Mouse (Mus musculus): ENCODE data around the gene Nt5c1a. TPM values are rescaled to one million over a fixed set of nuclear protein-coding genes. Genes with fewer than 3 reads are reported as not detected.

Gene Nt5c1a
- polyA plus RNA-seq, 1 experiment from 2014 or later, result not detected

Other genes with a start within 250 kb of the Nt5c1a start
- gene Mfsd2a, start 240.3 kb upstream of the Nt5c1a start, polyA plus RNA-seq (2014; fragmentation: Nextera tagmentation; extraction: Ambion mirVana), result 1.8 and 2.5 TPM in 2 replicates
- gene Mycl, start 205.9 kb upstream of the Nt5c1a start, polyA plus RNA-seq (2014; fragmentation: Nextera tagmentation; extraction: Ambion mirVana), result 26.9 and 30.4 TPM in 2 replicates
- gene Trit1, start 184.9 kb upstream of the Nt5c1a start, polyA plus RNA-seq (2014; fragmentation: Nextera tagmentation; extraction: Ambion mirVana), result 19.2 and 24.4 TPM in 2 replicates
- 0.80 and 1.1 TPM in 2 replicates for gene Bmp8b, start 96.3 kb upstream of the Nt5c1a start, polyA plus RNA-seq (2014; fragmentation: Nextera tagmentation; extraction: Ambion mirVana)
- not detected in 2 replicates for gene Oxct2b, start 85.2 kb upstream of the Nt5c1a start, polyA plus RNA-seq (2014; fragmentation: Nextera tagmentation; extraction: Ambion mirVana)
- gene Ppie, start 61.6 kb upstream of the Nt5c1a start, polyA plus RNA-seq (2014; fragmentation: Nextera tagmentation; extraction: Ambion mirVana), result 104 and 109 TPM in 2 replicates
- 5.5 and 6.1 TPM in 2 replicates for gene Hpcal4, start 18.3 kb upstream of the Nt5c1a start, polyA plus RNA-seq (2014; fragmentation: Nextera tagmentation; extraction: Ambion mirVana)
- gene Heyl, start 32.1 kb downstream of the Nt5c1a start, polyA plus RNA-seq (2014; fragmentation: Nextera tagmentation; extraction: Ambion mirVana), result 20.6 and 21.2 TPM in 2 replicates
- 56.2 and 57.2 TPM in 2 replicates for gene Pabpc4, start 60.8 kb downstream of the Nt5c1a start, polyA plus RNA-seq (2014; fragmentation: Nextera tagmentation; extraction: Ambion mirVana)
- not detected in 2 replicates for gene Oxct2a, start 122.1 kb downstream of the Nt5c1a start, polyA plus RNA-seq (2014; fragmentation: Nextera tagmentation; extraction: Ambion mirVana)
- gene Bmp8a, start 141.7 kb downstream of the Nt5c1a start, polyA plus RNA-seq (2014; fragmentation: Nextera tagmentation; extraction: Ambion mirVana), result 0.55 TPM in 1 of 2 replicates, not detected in the other

All from stomach, embryonic 14.5 days (tissue).